Mouse (Mus musculus) G1E (cell line): ENCODE results near the gene Commd4. TPM values are rescaled to one million over a fixed set of nuclear protein-coding genes. Genes with fewer than 3 reads are reported as not detected.

ENCODE experiments used
- ATAC-seq: 2 replicates; pipeline ENCODE4 v1.8.0; 2016; ENCODE audit warnings: mild to moderate bottlenecking; ENCODE audit not compliant: insufficient number of reproducible peaks, poor library complexity, low FRiP score, severe bottlenecking; ENCODE audit errors: extremely low read depth
- DNase-seq: peaks from one replicate; pipeline ENCODE4 v3.0.0; 2012; ENCODE audit warnings: low spot score
- H3K27me3 ChIP-seq: 2 replicates; pipeline ENCODE4 v1.6.1; 2012; ENCODE audit warnings: mild to moderate bottlenecking, low read length, inconsistent platforms; ENCODE audit not compliant: insufficient read depth
- H3K36me3 ChIP-seq: replicated peaks from 2 replicates; pipeline ENCODE3; 2012; ENCODE audit warnings: mild to moderate bottlenecking, inconsistent platforms
- H3K4me1 ChIP-seq: 2 replicates; pipeline ENCODE4 v1.6.1; 2012; ENCODE audit warnings: low read depth, low read length, inconsistent platforms, mixed read lengths; ENCODE audit not compliant: insufficient read depth
- H3K4me3 ChIP-seq: 2 replicates; pipeline ENCODE4 v1.5.1; 2012; ENCODE audit warnings: low read depth, mild to moderate bottlenecking, inconsistent platforms, low read length, moderate library complexity, mixed read lengths
- H3K9me3 ChIP-seq: replicated peaks from 2 replicates; pipeline ENCODE4 v1.6.1; 2012; ENCODE audit warnings: inconsistent platforms
- CTCF ChIP-seq: IDR thresholded peaks from 2 replicates; pipeline ENCODE4 v1.5.1; 2012; ENCODE audit warnings: low read depth, low read length, inconsistent platforms, mixed read lengths
- GATA1 ChIP-seq: IDR thresholded peaks from 2 replicates; pipeline ENCODE4 v1.6.1; 2012; ENCODE audit warnings: borderline replicate concordance, low read length, inconsistent platforms, mixed read lengths
- GATA2 ChIP-seq: IDR thresholded peaks from 2 replicates; pipeline ENCODE4 v1.6.1; 2012; ENCODE audit warnings: low read depth, low read length, inconsistent platforms, borderline replicate concordance
- POLR2AphosphoS5 ChIP-seq: IDR thresholded peaks from 2 replicates; pipeline ENCODE4 v1.6.1; 2012; ENCODE audit warnings: low read depth, low read length, inconsistent platforms; ENCODE audit not compliant: insufficient replicate concordance
- TAL1 ChIP-seq: conservative IDR thresholded peaks from 2 replicates; pipeline ENCODE4 v1.6.1; 2012; ENCODE audit warnings: low read depth, low read length, inconsistent platforms, mixed read lengths
- polyA plus RNA-seq: library from polyadenylated mRNA; stranded (reverse); fragments of >175 nt; gene quantifications from 2 replicates; pipeline ENCODE4 v1.2.3, GENCODE M21; 2012
- total RNA-seq, 2 experiments: library from RNA; stranded (forward) in 1 of 2; stranded (reverse) in 1 of 2; fragments of 200-1000 nt in 1 of 2; fragments of >200 nt in 1 of 2; fragmentation: Nextera tagmentation in 1 of 2; gene quantifications; 2 replicates each; pipeline ENCODE4 v1.2.3; 2014 to 2017

Gene Commd4
- total and polyA plus RNA-seq, 3 experiments, result 36.2 to 175 (median 59.7) TPM

DNA sequence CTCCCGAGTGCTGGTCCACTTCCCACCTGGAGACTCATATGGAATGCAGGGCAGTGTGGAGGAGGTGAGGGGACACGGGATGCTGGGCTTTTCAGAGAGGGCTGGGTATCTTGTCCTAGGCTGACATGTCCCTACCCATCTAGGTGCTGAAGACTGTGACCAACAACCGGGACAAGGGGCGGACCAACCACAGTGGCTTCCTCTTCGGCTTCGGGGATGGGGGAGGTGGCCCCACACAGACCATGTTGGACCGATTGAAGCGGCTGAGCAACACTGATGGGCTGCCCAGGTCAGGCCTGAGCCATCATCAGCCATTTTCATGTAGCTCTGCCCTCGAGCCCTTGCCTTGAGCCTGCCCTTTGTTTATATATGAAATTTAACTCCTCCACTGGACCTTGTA is 20.4 kb downstream of the Commd4 start:
- TF ChIP-seq TAL1 (no peak), GATA2 (no peak), POLR2AphosphoS5 (no peak), GATA1 (no peak), CTCF (no peak)
- Histone ChIP-seq H3K9me3 (no peaks in the 10 kb centered on the region), H3K27me3 (no peaks in the 10 kb centered on the region), H3K4me1 (no peaks in the 10 kb centered on the region), H3K4me3 (no peak overlapping the region), H3K36me3 (peaks cover 98% of the 10 kb centered on the region)
- DNase-seq, result no peak
- no peak for ATAC-seq

DNA sequence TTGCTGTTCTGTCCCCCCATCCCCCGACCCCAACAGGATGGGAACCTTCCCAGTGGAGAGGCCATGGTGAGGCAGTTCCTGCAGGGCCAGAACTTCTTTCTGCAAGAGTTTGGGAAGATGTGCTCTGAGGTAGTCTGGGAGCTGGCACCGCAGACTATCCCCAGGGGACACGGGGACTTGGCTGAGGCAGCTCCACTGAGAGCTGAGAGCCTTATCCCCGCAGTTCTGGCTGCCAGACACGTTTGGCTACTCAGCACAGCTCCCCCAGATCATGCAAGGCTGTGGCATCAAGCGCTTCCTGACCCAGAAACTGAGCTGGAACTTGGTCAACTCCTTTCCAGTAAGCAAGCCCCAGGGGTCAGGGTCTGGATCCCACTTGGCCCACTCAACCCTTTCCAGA is 20.9 kb downstream of the Commd4 start:
- TF ChIP-seq TAL1 (no peak), CTCF (no peak), GATA1 (no peak), POLR2AphosphoS5 (no peak)
- no peak for ATAC-seq
- Histone ChIP-seq H3K4me3 (no peak overlapping the region), H3K27me3 (no peaks in the 10 kb centered on the region), H3K4me1 (no peaks in the 10 kb centered on the region), H3K36me3 (peaks cover 98% of the 10 kb centered on the region), H3K9me3 (no peaks in the 10 kb centered on the region)
- no peak for DNase-seq

DNA sequence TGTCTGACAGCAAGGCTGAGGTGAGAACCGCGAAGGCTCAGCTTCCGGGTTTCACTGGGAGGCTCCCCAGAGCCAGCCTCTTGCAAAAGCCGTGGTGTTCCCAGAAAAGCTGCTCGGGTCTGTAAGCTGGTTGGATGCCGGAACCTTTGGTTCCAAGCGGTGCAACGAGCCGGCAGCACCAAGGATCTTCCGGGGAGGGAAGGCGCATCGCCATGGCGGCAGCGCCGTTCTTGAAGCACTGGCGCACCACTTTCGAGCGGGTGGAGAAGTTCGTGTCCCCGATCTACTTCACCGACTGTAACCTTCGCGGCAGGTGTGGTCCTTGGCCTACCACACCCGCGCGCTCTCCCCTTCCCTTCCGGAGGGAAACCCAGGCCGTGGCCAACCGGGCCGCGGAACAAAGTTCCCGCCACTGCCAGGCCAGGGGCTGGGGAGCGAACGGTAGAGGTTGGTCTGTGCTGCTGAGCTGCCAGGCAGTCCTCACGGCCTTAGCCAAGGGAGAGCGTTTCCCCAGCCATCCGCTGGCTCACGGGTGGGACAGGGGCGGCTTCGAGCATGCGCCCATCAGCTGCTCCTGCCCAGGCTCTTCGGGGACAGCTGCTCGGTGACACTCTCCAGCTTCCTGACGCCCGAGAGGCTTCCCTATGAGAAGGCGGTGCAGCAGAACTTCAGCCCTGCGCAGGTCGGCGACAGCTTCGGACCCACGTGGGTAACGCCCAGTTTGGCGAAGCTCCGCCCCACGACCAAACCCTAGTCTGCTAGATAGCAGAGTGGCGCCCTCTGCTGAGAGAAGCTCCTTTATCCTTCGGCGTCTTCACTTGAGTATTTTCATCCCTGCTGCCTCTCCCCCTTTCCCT is 27.3 kb downstream of the Commd4 start, which contains the start of gene Man2c1:
Man2c1 (plus strand) TSS at position 114 of the 857 bp plus-strand sequence.
- ATAC-seq, result peak; percentile 73
- peak within 1 kb of the TSS; percentile 87 for H3K4me3 ChIP-seq
- H3K36me3 ChIP-seq, result peaks cover 68% of the 10 kb centered on the region
- DNase-seq, result peak; percentile 92
- TF ChIP-seq CTCF (peak; percentile 37; the same call in 1 of the 2 replicates), GATA2 (no peak)
- H3K9me3 ChIP-seq, result no peaks in the 10 kb centered on the region
- no peaks in the 10 kb centered on the region for H3K27me3 ChIP-seq
- H3K4me1 ChIP-seq, result peaks cover 27% of the 10 kb centered on the region

DNA sequence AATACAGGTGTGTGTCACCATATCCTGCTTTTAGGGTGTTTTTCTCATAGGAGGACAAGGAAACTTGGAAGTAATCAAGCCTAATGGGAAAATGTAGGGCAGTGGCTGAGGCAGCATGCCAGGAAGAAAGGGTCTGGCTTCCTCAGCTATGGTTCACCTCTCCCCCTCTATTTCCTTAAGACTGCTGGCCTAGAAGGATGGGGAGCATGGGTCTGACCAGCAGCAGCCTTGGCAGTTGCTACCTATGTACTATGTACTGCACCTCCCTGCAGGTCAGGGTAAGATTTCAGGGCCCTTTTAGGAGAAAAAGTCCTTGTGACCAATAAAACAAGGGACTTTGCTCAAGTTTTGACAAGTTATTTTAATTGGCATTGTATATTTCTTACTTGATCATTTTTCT is 28.5 kb downstream of the Commd4 start:
- peaks cover 67% of the 10 kb centered on the region for H3K36me3 ChIP-seq
- ATAC-seq (no peak), DNase-seq (no peak)

DNA sequence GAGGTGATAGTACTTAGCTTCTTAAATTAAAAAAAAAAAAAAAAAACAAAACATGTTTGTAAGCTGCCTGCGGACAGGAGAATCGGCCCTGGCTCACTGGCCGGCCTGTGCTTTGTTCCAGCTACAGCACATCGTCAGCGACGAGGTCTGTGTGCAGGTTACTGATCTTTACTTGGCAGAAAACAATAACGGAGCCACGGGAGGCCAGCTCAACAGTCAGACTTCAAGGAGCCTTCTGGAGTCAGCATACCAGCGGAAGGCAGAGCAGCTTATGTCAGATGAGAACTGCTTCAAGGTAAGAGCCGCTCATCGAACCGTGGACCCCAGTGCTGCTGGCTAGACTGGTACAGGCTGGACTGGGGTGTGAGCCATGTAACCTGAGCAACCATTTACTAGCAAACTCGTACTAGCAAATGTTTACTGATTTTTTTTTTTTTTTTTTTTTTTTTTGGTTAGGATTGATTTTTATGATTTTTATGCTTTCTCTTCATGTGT is 40.8 kb downstream of the Commd4 start:
- no peaks in the 10 kb centered on the region for H3K27me3 ChIP-seq
- TF ChIP-seq GATA1 (no peak), CTCF (no peak), POLR2AphosphoS5 (no peak), TAL1 (no peak), GATA2 (no peak)
- H3K4me1 ChIP-seq, result no peaks in the 10 kb centered on the region
- DNase-seq (no peak), ATAC-seq (no peak)
- H3K36me3 ChIP-seq, result peaks cover 94% of the 10 kb centered on the region
- no peak overlapping the region for H3K4me3 ChIP-seq
- no peaks in the 10 kb centered on the region for H3K9me3 ChIP-seq

More for the DNA sequence above, 28.5 kb downstream of the Commd4 start:
- no peaks in the 10 kb centered on the region for H3K27me3 ChIP-seq
- peaks cover 27% of the 10 kb centered on the region for H3K4me1 ChIP-seq
- peak overlapping the region; percentile 87; the same call in 1 of the 2 replicates for H3K4me3 ChIP-seq
- no peak for TF ChIP-seq POLR2AphosphoS5
- no peak for TF ChIP-seq TAL1
- TF ChIP-seq GATA1, result no peak
- no peak for TF ChIP-seq GATA2
- TF ChIP-seq CTCF, result no peak
- no peaks in the 10 kb centered on the region for H3K9me3 ChIP-seq

Other genes with a start within 250 kb of the Commd4 start
- gene Snx33, start 230.0 kb downstream of the Commd4 start, total RNA-seq (2014; fragmentation: Nextera tagmentation), result 5.8 and 6.9 TPM in 2 replicates
- 6.5 and 7.4 TPM in 2 replicates for gene Snx33, start 230.0 kb downstream of the Commd4 start, total RNA-seq (2017)
- gene Snx33, start 230.0 kb downstream of the Commd4 start, polyA plus RNA-seq, result 0.96 and 1.2 TPM in 2 replicates
- 42.1 and 49.6 TPM in 2 replicates for gene Imp3, start 220.9 kb downstream of the Commd4 start, total RNA-seq (2014; fragmentation: Nextera tagmentation)
- 67.1 and 72.5 TPM in 2 replicates for gene Imp3, start 220.9 kb downstream of the Commd4 start, total RNA-seq (2017)
- gene Imp3, start 220.9 kb downstream of the Commd4 start, polyA plus RNA-seq, result 61.8 and 68.6 TPM in 2 replicates
- 18.2 and 19.2 TPM in 2 replicates for gene Snupn, start 207.5 kb downstream of the Commd4 start, total RNA-seq (2014; fragmentation: Nextera tagmentation)
- 18.7 and 21.3 TPM in 2 replicates for gene Snupn, start 207.5 kb downstream of the Commd4 start, total RNA-seq (2017)
- gene Snupn, start 207.5 kb downstream of the Commd4 start, polyA plus RNA-seq, result 1.7 and 2.4 TPM in 2 replicates
- 29.6 and 36.1 TPM in 2 replicates for gene Ptpn9, start 163.4 kb downstream of the Commd4 start, total RNA-seq (2014; fragmentation: Nextera tagmentation)
- gene Ptpn9, start 163.4 kb downstream of the Commd4 start, total RNA-seq (2017), result 26.2 and 29.2 TPM in 2 replicates
- gene Ptpn9, start 163.4 kb downstream of the Commd4 start, polyA plus RNA-seq, result 62.4 and 69.9 TPM in 2 replicates
- gene Sin3a, start 86.3 kb downstream of the Commd4 start, total RNA-seq (2014; fragmentation: Nextera tagmentation), result 78.5 and 116 TPM in 2 replicates
- 45.0 and 46.1 TPM in 2 replicates for gene Sin3a, start 86.3 kb downstream of the Commd4 start, total RNA-seq (2017)
- gene Sin3a, start 86.3 kb downstream of the Commd4 start, polyA plus RNA-seq, result 15.4 and 24.1 TPM in 2 replicates
- gene Man2c1, start 27.6 kb downstream of the Commd4 start, total RNA-seq (2014; fragmentation: Nextera tagmentation), result 66.7 and 68.5 TPM in 2 replicates
- gene Man2c1, start 27.6 kb downstream of the Commd4 start, total RNA-seq (2017), result 56.3 and 68.6 TPM in 2 replicates
- gene Man2c1, start 27.6 kb downstream of the Commd4 start, polyA plus RNA-seq, result 106 and 122 TPM in 2 replicates
- gene Neil1, start 10.0 kb downstream of the Commd4 start, total RNA-seq (2014; fragmentation: Nextera tagmentation), result 0.58 and 3.0 TPM in 2 replicates
- gene Neil1, start 10.0 kb downstream of the Commd4 start, total RNA-seq (2017), result 2.1 and 2.6 TPM in 2 replicates
- 9.3 and 10.7 TPM in 2 replicates for gene Neil1, start 10.0 kb downstream of the Commd4 start, polyA plus RNA-seq
- not detected in 2 replicates for gene Trcg1, start 78.2 kb upstream of the Commd4 start, total RNA-seq (2014; fragmentation: Nextera tagmentation)
- gene Trcg1, start 78.2 kb upstream of the Commd4 start, total RNA-seq (2017), result 0.16 TPM in 1 of 2 replicates, not detected in the other
- not detected in 2 replicates for gene Trcg1, start 78.2 kb upstream of the Commd4 start, polyA plus RNA-seq
- 88.1 and 99.3 TPM in 2 replicates for gene 1700017B05Rik, start 104.3 kb upstream of the Commd4 start, total RNA-seq (2014; fragmentation: Nextera tagmentation)
- 20.1 and 21.1 TPM in 2 replicates for gene 1700017B05Rik, start 104.3 kb upstream of the Commd4 start, total RNA-seq (2017)
- gene 1700017B05Rik, start 104.3 kb upstream of the Commd4 start, polyA plus RNA-seq, result 154 and 169 TPM in 2 replicates